ENCODE assay signal across 8 mouse cellular contexts in the genomic region with DNA sequence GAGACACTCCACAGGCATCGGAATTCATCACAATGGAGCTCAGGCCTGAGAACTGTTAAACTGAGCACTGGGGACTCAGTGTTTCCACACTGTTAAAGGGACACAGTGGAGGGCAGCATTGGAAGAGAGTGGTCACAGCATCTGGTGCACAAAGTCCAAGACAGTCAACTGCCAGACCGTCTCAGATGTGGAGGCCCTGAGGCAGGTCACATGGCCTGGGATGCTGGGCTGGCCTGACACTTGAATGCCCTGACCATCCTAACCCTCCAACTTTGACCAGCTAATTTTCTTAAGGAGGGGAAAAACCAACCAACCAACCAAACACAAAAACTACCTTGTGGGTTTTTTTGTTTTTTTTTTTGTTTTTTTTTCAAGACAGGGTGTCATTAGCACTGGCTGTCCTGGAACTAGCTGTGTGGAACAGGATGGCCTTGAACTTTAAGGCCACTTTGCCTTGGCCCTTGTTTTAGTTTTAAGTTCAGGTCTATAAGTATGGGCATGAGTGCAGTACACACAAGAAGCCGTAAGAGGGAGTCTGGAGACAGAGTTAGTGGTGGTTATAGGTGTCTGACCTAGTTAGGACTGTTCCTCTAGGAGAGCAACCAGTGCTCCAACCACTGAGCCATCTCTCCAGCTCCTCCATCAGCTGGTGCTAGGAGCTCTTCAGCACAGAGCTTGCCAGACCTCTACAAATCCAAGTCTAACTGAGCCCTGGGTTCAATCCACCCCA. TPM values are rescaled to one million over a fixed set of nuclear protein-coding genes. Genes with fewer than 3 reads are reported as not detected.
A peak's percentile ranks its signal among the peaks of the same experiment; 100 is the strongest.
DNase-seq lines count a peak whose midpoint lies in the region; ATAC-seq and TF ChIP-seq lines count a peak whose summit lies in the region.

No protein-coding gene starts in this region.

- H3K27ac ChIP-seq in kidney, adult 2 months (ENCODE audit: insufficient read depth, low read depth, low read length) = no peak overlapping the region
- no peak overlapping the region for H3K27ac ChIP-seq in liver, adult 2 months (replicated peaks; ENCODE audit: insufficient read depth, low read depth, low read length)
- H3K27ac ChIP-seq in stomach, embryonic 16.5 days (ENCODE audit: low read length) = no peak overlapping the region

- peaks cover 35% of the 10 kb centered on the region for H3K79me2 ChIP-seq in liver, adult 2 months (ENCODE audit: control insufficient read depth, insufficient read depth, low read length)

- no peak overlapping the region; the same call in 1 of the 2 replicates for H3K4me3 ChIP-seq in kidney, adult 2 months (ENCODE audit: insufficient read depth, low read depth, low read length)
- peak overlapping the region; percentile 100; the same call in 1 of the 2 replicates for H3K4me3 ChIP-seq in G1E (ENCODE audit: low read depth, low read length)
- no peak overlapping the region for H3K4me3 ChIP-seq in liver, adult 2 months (ENCODE audit: insufficient read depth, low read depth, low read length)
- no peak overlapping the region for H3K4me3 ChIP-seq in stomach, embryonic 16.5 days (replicated peaks; ENCODE audit: low read length)

- H3K9ac ChIP-seq in liver, adult 2 months (ENCODE audit: low read depth, low read length) = no peak overlapping the region
- peak overlapping the region; percentile 97 for H3K9ac ChIP-seq in stomach, embryonic 16.5 days (ENCODE audit: low read length)

- 0 out of 2 replicates have a peak, but pooled peaks have one; percentile 10 for TF ChIP-seq CTCF in kidney, adult 2 months (conservative IDR thresholded peaks at IDR 0.05; ENCODE audit: insufficient read depth, insufficient read length, low read depth, low read length)
- peak; percentile 49 for TF ChIP-seq CTCF in G1E (IDR thresholded peaks at IDR 0.05; ENCODE audit: low read depth, low read length)
- TF ChIP-seq CTCF in liver, adult 2 months (IDR thresholded peaks at IDR 0.05; ENCODE audit: low read depth, low read length) = no peak

- H3K4me2 ChIP-seq in stomach, embryonic 16.5 days (ENCODE audit: low read depth, low read length) = peak overlapping the region; percentile 92

- H3K4me1 ChIP-seq in kidney, adult 2 months (ENCODE audit: control insufficient read depth, insufficient read depth, low read length) = peaks cover 26% of the 10 kb centered on the region
- peaks cover 68% of the 10 kb centered on the region for H3K4me1 ChIP-seq in G1E (ENCODE audit: insufficient read depth, low read depth, low read length)
- H3K4me1 ChIP-seq in liver, adult 2 months (ENCODE audit: control insufficient read depth, insufficient read depth, low read length) = peaks cover 20% of the 10 kb centered on the region
- H3K4me1 ChIP-seq in stomach, embryonic 16.5 days (ENCODE audit: control insufficient read depth, insufficient read depth, low read length) = peaks cover 26% of the 10 kb centered on the region

- H3K9me3 ChIP-seq in G1E (replicated peaks) = no peaks in the 10 kb centered on the region
- no peaks in the 10 kb centered on the region for H3K9me3 ChIP-seq in stomach, embryonic 16.5 days (replicated peaks; ENCODE audit: control insufficient read depth, low read length)

- H3K27me3 ChIP-seq in kidney, adult 2 months (replicated peaks; ENCODE audit: control insufficient read depth, insufficient read depth, low read length) = no peaks in the 10 kb centered on the region
- no peaks in the 10 kb centered on the region for H3K27me3 ChIP-seq in G1E (ENCODE audit: insufficient read depth, low read length)
- no peaks in the 10 kb centered on the region for H3K27me3 ChIP-seq in liver, adult 2 months (ENCODE audit: control insufficient read depth, insufficient read depth, low read length)
- H3K27me3 ChIP-seq in stomach, embryonic 16.5 days (ENCODE audit: control insufficient read depth, insufficient read depth, low read length) = no peaks in the 10 kb centered on the region

- ATAC-seq in G1E (ENCODE audit: extremely low read depth, insufficient number of reproducible peaks, low FRiP score, poor library complexity, severe bottlenecking) = peak; percentile 42; the same call in 1 of the 2 replicates
- ATAC-seq in erythroid progenitor cell, adult 5-6 weeks (replicated peaks; ENCODE audit: low FRiP score, poor library complexity, severe bottlenecking) = peak; percentile 47
- no peak for ATAC-seq in stomach, embryonic 16.5 days (ENCODE audit: insufficient read depth, low FRiP score)
- ATAC-seq in granulocyte monocyte progenitor cell, adult 5-6 weeks (replicated peaks; ENCODE audit: poor library complexity, severe bottlenecking) = no peak

- TF ChIP-seq POLR2A in kidney, adult 2 months (IDR thresholded peaks at IDR 0.05; ENCODE audit: low read depth, low read length) = no peak
- TF ChIP-seq POLR2A in liver, adult 2 months (IDR thresholded peaks at IDR 0.05; ENCODE audit: extremely low read depth, insufficient read depth, low read length) = no peak

- DNase-seq in kidney, adult 2 months = peak; percentile 52
- no peak for DNase-seq in kidney, adult 8-10 months
- no peak for DNase-seq in G1E (ENCODE audit: low spot score)
- peak; percentile 53 for DNase-seq in liver, adult 2 months (ENCODE audit: extremely low read depth, low read depth, low spot score)
- DNase-seq in layer of hippocampus, postnatal 25 days (ENCODE audit: extremely low spot score in 1 of 2, low spot score in 1 of 2) = no peak

- 62% methylated on average over 3 of the region's 3 CpGs for WGBS in kidney, adult 2 months
- WGBS in liver, adult 2 months = 50% methylated on average over 3 of the region's 3 CpGs
- WGBS in stomach, embryonic 16.5 days = 66% methylated on average over 3 of the region's 3 CpGs

- H3K36me3 ChIP-seq in kidney, adult 2 months (ENCODE audit: control insufficient read depth, insufficient read depth, low read length) = peaks cover 2% of the 10 kb centered on the region; the same call in 1 of the 2 replicates
- peaks cover 67% of the 10 kb centered on the region for H3K36me3 ChIP-seq in G1E (replicated peaks)
- H3K36me3 ChIP-seq in liver, adult 2 months (ENCODE audit: control insufficient read depth, insufficient read depth, low read length) = peaks cover 4% of the 10 kb centered on the region; the same call in 1 of the 2 replicates
- 0 out of 2 replicates have a peak, but pooled peaks cover 2% of the 10 kb centered on the region for H3K36me3 ChIP-seq in stomach, embryonic 16.5 days (ENCODE audit: control insufficient read depth, insufficient read depth, low read length)

RNA-seq across cellular contexts. Expression of a gene that starts 2.0 kb away (rescaled TPM):
- 1.6 TPM in 1 of 2 replicates, not detected in the other for polyA plus RNA-seq in kidney, adult 2 months (2012; rRNA removed)
- not detected in 2 replicates for total RNA-seq in G1E (2014; fragmentation: Nextera tagmentation)
- not detected in 2 replicates for total RNA-seq in G1E (2017)
- 0.77 and 1.2 TPM in 2 replicates for polyA plus RNA-seq in G1E (2012)
- not detected in 2 replicates for total RNA-seq in erythroid progenitor cell, adult 5-6 weeks (2015; ENCODE audit: low replicate concordance)
- total RNA-seq in erythroid progenitor cell, adult 5-6 weeks (2017; ENCODE audit: low replicate concordance) = not detected in 2 replicates
- 1.4 TPM in 1 of 2 replicates, not detected in the other for total RNA-seq in liver, adult 2 months (2014; rRNA removed)
- polyA plus RNA-seq in liver, adult 2 months (2012; rRNA removed) = not detected in 2 replicates
- 1.9 and 2.0 TPM in 2 replicates for polyA plus RNA-seq in stomach, embryonic 16.5 days (2015; fragmentation: Nextera tagmentation; extraction: Ambion mirVana)
- total RNA-seq in granulocyte monocyte progenitor cell, adult 5-6 weeks (2014; fragmentation: Nextera tagmentation) = not detected in 2 replicates
- total RNA-seq in granulocyte monocyte progenitor cell, adult 5-6 weeks (2017) = not detected in 2 replicates
- not detected for total RNA-seq in layer of hippocampus, postnatal 25 days (2021)

RNA-seq across cellular contexts. Expression of a gene that starts 2.1 kb away (rescaled TPM):
- 2,823 and 3,733 TPM in 2 replicates for polyA plus RNA-seq in kidney, adult 2 months (2012; rRNA removed)
- total RNA-seq in G1E (2014; fragmentation: Nextera tagmentation) (248 and 277 TPM in 2 replicates), G1E (2017) (542 and 638 TPM in 2 replicates)
- polyA plus RNA-seq in G1E (2012) = 180 and 328 TPM in 2 replicates
- 389 and 392 TPM in 2 replicates for total RNA-seq in erythroid progenitor cell, adult 5-6 weeks (2015; ENCODE audit: low replicate concordance)
- total RNA-seq in erythroid progenitor cell, adult 5-6 weeks (2017; ENCODE audit: low replicate concordance) = 156 and 224 TPM in 2 replicates
- 706 and 858 TPM in 2 replicates for total RNA-seq in liver, adult 2 months (2014; rRNA removed)
- 1,059 and 1,162 TPM in 2 replicates for polyA plus RNA-seq in liver, adult 2 months (2012; rRNA removed)
- 1,110 and 1,163 TPM in 2 replicates for polyA plus RNA-seq in stomach, embryonic 16.5 days (2015; fragmentation: Nextera tagmentation; extraction: Ambion mirVana)
- 1,083 and 1,131 TPM in 2 replicates for total RNA-seq in granulocyte monocyte progenitor cell, adult 5-6 weeks (2014; fragmentation: Nextera tagmentation)
- total RNA-seq in granulocyte monocyte progenitor cell, adult 5-6 weeks (2017) = 462 and 506 TPM in 2 replicates
- 1,000 to 10,000 TPM; 1,090 to 1,232 TPM for total RNA-seq in layer of hippocampus, postnatal 25 days (2021)

RNA-seq across cellular contexts. Expression of a gene that starts 2.5 kb away (rescaled TPM):
- 67.0 and 67.8 TPM in 2 replicates for polyA plus RNA-seq in kidney, adult 2 months (2012; rRNA removed)
- total RNA-seq in G1E (2014; fragmentation: Nextera tagmentation) = 12.3 and 18.7 TPM in 2 replicates
- 40.9 and 41.6 TPM in 2 replicates for total RNA-seq in G1E (2017)
- 89.7 and 117 TPM in 2 replicates for polyA plus RNA-seq in G1E (2012)
- 34.4 and 49.0 TPM in 2 replicates for total RNA-seq in erythroid progenitor cell, adult 5-6 weeks (2015; ENCODE audit: low replicate concordance)
- total RNA-seq in erythroid progenitor cell, adult 5-6 weeks (2017; ENCODE audit: low replicate concordance) = 11.4 and 48.0 TPM in 2 replicates
- 6.7 and 11.9 TPM in 2 replicates for total RNA-seq in liver, adult 2 months (2014; rRNA removed)
- polyA plus RNA-seq in liver, adult 2 months (2012; rRNA removed) = 47.8 and 53.3 TPM in 2 replicates
- 215 TPM in 2 replicates for polyA plus RNA-seq in stomach, embryonic 16.5 days (2015; fragmentation: Nextera tagmentation; extraction: Ambion mirVana)
- total RNA-seq in granulocyte monocyte progenitor cell, adult 5-6 weeks (2014; fragmentation: Nextera tagmentation) = 34.9 and 56.5 TPM in 2 replicates
- total RNA-seq in granulocyte monocyte progenitor cell, adult 5-6 weeks (2017) = 36.5 and 61.2 TPM in 2 replicates
- total RNA-seq in layer of hippocampus, postnatal 25 days (2021) = 10 to 100 TPM; 73.4 to 89.1 TPM

RNA-seq across cellular contexts. Expression of a gene that starts 18.5 kb away (rescaled TPM):
- 4.6 and 6.8 TPM in 2 replicates for polyA plus RNA-seq in kidney, adult 2 months (2012; rRNA removed)
- total RNA-seq in G1E (2014; fragmentation: Nextera tagmentation) (not detected in 2 replicates), G1E (2017) (0.71 TPM in 1 of 2 replicates, not detected in the other)
- polyA plus RNA-seq in G1E (2012) = 0.10 and 0.26 TPM in 2 replicates
- not detected in 2 replicates for total RNA-seq in erythroid progenitor cell, adult 5-6 weeks (2015; ENCODE audit: low replicate concordance)
- total RNA-seq in erythroid progenitor cell, adult 5-6 weeks (2017; ENCODE audit: low replicate concordance) = not detected in 2 replicates
- 12.0 and 21.2 TPM in 2 replicates for total RNA-seq in liver, adult 2 months (2014; rRNA removed)
- polyA plus RNA-seq in liver, adult 2 months (2012; rRNA removed) = 11.9 and 15.3 TPM in 2 replicates
- polyA plus RNA-seq in stomach, embryonic 16.5 days (2015; fragmentation: Nextera tagmentation; extraction: Ambion mirVana) = 3.4 TPM in 2 replicates
- not detected in 2 replicates for total RNA-seq in granulocyte monocyte progenitor cell, adult 5-6 weeks (2014; fragmentation: Nextera tagmentation)
- 0.60 TPM in 1 of 2 replicates, not detected in the other for total RNA-seq in granulocyte monocyte progenitor cell, adult 5-6 weeks (2017)
- 10 to 100 TPM; 15.2 to 15.9 TPM for total RNA-seq in layer of hippocampus, postnatal 25 days (2021)

Comparison
In these comparisons a context has a peak if more than half of its experiments do, and no peak if none do; other contexts are left out.
1. DNase-seq: peak in kidney, adult 2 months (single experiment) and liver, adult 2 months (single experiment); none in kidney, adult 8-10 months (0 of 2), G1E (single experiment) and layer of hippocampus, postnatal 25 days (0 of 2).
2. ATAC-seq: peak in G1E (single experiment) and erythroid progenitor cell, adult 5-6 weeks (single experiment); none in stomach, embryonic 16.5 days (single experiment) and granulocyte monocyte progenitor cell, adult 5-6 weeks (single experiment).